Mouse (Mus musculus): Measurements from ENCODE around the gene Ncstn.

The Ncstn gene

DNA sequence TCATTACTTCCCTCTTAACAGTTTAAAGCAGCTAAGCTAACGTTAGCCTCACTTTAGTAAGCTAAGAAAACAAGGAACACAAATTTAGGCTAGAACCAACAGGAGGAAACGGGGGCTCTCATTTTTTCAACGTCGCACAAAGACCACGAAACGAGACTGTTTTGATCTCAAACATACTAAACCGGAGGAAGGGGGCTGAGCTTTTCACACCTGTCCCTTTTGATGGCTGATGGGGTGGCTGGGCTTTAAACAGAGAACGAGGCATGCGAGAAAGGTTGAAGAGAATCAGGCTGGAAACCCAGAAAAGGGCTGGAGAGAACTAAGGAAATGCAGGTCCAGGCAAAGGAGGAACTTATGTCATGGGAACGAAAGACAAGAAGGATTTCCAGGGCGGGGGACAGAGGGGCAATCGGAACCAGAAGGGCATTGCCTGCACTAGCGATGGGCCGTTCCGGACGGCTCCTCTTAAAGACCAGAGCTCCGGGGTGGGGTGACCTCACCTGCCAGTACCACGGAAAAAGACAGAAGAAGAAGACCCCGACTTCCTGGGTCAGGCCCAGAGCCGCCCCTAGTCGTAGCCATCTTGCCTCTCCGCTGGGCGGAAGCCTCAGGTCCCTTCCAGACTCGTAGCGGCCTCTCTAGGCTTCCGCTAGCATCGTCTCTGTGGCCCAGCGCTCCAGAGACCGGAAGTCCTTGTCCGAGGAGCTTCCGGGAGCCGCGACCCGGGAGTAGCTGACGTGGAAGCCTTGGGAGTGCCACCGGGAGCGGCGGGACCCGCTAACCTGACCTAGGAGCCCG, at the start of gene Ncstn, which contains the start of gene Copa:
TSS of gene Ncstn (minus strand) at position 695 of the 798 bp plus-strand sequence.
TSS of gene Copa (plus strand) at position 429 of the 798 bp plus-strand sequence.
- peak; percentile 96 for DNase-seq (ENCODE audit: low spot score)

DNA sequence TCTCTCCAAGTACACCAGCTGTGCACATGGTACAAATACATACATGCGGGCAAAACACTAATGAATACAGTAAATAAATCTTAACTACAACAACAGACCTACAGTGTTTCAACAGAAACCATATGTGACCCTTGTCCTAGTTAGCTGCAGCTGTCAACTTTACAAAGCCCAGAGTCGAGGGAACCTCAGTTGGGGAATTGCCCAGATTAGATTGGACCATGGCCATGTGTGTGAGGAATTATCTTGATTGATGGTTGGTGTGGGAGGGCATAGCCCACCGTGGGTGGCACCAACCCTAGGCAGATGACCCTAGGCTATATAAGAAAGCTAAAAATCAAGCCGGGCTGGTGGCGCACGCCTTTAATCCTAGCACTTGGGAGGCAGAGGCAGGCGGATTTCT, 49.7 kb upstream of the Ncstn start:
- no peak for DNase-seq (ENCODE audit: low spot score)

GRCm38 (mm10) chr1:172129780-172130179, 47.2 kb upstream of the Ncstn start:
- DNase-seq (ENCODE audit: low spot score) = no peak

GRCm38 (mm10) chr1:172129108-172129507, 46.5 kb upstream of the Ncstn start:
- no peak for DNase-seq (ENCODE audit: low spot score)

DNA sequence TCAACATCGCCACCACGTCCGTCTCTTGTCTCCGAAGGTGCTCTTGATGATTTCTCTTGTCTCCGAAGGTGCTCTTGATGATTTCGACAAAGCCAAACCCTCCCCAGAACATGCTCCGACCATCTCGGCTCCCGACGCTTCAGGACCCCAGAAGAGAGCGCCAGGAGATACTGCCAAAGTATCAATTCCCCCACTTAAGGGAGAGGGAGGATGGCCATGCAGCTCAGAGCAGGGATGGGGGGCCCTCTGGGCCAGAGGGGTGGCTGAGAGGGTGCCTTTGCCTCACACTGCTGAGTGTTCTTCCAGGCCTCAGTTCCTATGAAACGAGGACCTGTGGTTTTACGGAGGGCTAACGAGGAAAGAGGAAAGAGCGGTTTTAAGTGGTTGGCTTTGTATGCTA, 46.0 kb upstream of the Ncstn start:
- no peak for DNase-seq (ENCODE audit: low spot score)

DNA sequence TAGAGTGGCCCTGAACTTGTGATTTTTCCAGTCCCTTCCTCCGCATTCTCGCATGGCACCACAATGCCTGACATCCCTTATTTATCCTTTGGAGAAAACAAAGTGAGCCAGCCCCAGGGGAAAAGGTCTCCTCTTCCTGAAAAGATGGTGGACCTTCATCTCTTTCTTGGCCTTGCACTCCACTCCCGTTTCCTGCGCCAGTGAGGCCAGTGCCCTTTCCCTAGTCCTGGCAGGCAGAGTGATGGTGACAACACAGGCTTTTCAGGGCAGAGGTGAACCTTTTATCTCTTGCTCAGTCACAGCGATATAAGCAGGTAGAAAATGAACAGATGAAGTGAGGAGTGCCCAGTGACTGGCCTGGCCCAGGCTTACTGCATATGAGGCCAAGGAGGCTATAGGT, 44.9 kb upstream of the Ncstn start:
- DNase-seq (ENCODE audit: low spot score) = no peak

- peak; percentile 77 for DNase-seq (ENCODE audit: low spot score)
Measured at GRCm38 (mm10) chr1:172126376-172127347, 44.1 kb upstream of the Ncstn start, which contains the start of gene Pex19. TSS of gene Pex19 (plus strand) at chr1:172126755.

DNA sequence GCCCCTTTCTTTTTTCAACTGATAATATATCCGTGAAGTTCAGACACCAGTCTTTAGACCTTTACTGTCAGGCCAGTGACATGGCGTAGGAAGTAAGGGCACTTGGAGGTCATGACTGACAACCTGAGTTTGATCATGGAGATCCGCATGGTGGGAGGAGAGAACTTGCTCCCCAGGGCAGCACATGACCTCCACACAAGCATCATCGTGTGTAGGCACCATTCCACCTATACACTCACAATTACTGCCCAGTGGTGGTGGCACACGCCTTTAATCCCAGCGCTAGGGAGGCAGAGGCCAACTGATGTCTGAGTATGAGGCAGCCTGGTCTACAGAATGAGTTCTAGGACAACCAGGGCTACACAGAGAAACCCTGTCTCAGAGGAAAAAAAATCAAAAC, 42.0 kb upstream of the Ncstn start:
- DNase-seq (ENCODE audit: low spot score) = no peak

DNA sequence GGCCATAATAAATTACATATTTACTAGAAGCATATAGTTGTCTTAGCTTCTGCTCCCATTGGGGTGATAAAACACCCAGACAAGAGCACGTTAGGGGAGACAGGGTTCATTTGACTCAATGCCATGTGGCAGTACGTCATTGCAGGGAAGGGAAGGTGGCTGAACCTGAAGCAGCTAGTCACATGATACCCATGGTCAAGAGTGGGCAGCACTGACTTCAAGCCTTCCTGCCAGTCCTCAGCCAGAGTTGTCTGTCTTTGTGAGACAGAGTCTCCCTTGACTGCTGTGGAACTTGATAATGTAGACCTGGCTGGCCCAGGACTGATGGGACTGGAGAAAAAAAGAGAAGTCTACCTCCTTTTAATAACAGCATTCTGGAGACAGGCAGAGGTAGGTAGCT, 40.1 kb upstream of the Ncstn start:
- DNase-seq (ENCODE audit: low spot score) = no peak

DNA sequence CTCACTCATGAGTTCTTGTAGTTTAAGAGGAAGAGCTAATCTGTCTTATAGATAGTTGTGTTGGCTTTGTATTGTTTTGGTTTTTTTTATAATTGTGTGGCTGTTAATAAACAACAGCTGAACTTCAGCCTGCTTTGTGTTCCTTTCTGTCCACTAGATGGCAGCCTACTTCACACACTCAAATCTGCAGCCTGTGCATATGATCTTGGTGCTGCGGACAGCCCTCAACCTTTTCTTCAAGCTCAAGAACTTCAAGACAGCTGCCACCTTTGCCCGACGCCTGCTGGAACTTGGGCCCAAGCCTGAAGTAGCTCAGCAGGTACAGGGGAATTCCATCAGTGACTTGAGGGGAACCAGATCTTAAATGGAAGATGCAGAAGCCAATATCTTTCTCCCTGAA, 37.1 kb upstream of the Ncstn start:
- DNase-seq (ENCODE audit: low spot score) = peak; percentile 62

- no peak for DNase-seq (ENCODE audit: low spot score)
Measured at GRCm38 (mm10) chr1:172119100-172119499, 36.5 kb upstream of the Ncstn start.

- DNase-seq (ENCODE audit: low spot score) = no peak
Measured at GRCm38 (mm10) chr1:172116948-172117347, 34.4 kb upstream of the Ncstn start.

DNA sequence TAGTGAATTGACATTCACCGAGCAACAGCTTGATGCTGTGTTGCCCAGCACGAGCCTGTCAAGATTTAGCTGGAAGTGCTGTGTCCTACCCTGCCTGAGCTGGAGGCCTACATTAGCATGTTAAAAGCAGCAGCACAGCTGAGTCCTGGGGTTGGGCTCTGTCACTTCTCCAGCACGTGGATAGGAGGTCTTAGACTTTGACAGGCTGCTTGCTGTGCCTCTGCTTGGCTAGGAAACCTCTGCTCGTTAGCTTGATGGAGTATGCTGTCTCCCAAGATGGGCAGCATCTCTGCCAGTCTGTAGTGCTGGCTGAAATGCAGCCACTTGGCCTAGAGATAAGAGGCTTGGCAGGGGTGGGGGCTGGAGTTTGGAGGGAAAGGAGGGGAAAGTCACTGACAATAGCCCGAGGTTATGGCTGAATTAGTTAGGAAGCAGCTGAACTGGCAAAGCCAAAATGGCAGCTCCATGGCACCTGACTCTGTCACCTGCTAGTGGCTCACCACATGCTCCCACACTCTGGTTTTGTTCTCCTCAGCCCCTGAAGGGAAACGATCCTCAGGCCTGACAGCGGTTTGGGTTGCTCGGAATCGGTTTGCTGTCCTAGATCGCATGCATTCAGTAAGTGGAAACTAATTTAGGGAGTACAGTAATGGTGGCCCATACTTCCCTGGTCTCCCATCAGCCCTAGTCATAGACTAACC, 25.3 kb upstream of the Ncstn start:
- DNase-seq (ENCODE audit: low spot score) = no peak

DNA sequence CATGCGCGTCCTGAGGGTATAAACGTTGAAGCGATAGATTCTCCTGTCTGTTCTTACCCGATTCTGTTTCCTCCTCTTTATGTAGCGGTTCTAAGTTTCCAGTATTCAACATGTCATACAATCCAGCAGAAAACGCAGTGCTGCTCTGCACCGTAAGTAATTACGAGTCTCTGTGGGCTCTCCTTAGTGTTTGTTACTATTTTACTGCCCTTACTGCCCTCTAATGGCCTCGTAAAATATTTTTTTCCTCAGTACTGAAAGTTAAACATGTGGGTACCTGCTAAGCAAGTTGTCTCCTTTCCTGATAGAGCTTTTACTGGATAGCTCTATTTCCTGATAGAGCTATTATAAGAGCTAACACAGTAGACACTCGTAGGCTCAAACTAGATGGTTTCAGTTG, 22.5 kb upstream of the Ncstn start:
- no peak for DNase-seq (ENCODE audit: low spot score)

- peak; percentile 27 for DNase-seq (ENCODE audit: low spot score)
Measured at GRCm38 (mm10) chr1:172103619-172104018, 21.0 kb upstream of the Ncstn start.

DNA sequence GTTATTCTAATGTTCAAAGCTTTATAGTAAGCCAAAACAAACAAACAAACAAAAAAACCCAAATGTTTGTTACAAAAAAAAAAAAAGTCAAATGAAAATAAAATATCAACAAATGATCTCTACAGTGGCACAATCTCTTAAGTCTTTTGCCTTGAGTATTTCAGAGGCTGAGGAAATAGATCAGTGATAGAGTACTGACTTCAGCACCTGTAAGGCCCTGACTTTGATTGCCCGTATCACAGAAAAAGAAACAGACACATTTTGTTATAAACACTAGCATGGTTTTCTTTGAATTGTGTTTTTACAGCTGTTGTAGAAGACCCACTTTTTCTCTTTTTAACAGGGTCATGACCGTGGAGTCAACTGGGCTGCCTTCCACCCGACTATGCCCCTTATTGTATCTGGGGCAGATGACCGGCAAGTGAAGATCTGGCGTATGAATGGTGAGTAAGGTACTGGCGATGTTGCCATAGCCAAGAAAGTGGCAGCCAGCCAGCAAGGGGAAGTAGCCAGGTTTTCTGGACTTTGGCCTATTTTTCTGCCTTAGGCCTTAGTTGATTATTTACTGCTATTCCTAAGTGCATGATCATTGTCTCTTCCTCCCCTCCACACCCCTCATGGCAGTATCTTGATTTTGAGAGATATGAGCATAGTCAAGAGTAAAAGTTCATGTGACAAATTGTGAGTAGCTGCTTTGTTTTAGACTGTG, 16.9 kb upstream of the Ncstn start:
- no peak for DNase-seq (ENCODE audit: low spot score)

DNA sequence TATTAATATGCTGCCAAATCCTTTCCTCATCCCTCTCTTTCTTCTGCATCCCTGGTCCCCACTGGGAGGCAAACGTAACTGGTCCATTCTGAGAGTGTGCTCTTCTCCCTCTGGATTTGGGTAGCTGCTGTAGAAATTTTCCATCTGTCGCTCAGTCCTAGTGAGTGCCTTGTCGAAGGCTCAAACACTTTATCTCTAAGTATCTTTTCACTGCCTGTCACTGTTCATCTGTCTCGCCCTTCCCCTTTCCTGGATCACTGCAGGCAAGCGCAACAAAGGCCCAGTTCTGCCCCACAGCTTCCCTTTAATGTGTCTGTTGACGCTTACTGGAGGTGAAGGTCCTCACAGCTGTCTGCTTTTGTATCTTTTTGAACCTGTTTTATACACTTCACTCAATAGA, 12.6 kb upstream of the Ncstn start:
- DNase-seq (ENCODE audit: low spot score) = peak; percentile 7

DNA sequence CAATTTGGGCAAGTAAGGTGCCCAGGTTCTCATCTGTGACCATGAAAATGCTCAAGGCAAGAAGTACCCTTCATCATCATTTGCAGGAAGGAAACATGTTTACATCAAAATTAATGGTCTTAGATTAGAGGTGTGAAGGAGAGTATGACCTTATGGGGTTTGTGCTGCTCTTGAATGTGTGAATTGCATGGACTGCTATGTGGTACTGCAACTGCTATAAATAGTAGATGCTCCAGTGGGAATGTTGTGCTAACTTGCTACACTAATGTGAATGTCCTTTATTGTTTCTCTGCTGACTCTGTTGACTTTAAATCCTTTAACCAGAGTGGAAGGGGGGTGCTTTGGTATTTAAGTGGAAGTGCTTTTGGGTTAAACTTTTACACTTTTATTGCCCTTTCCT, 11.7 kb upstream of the Ncstn start:
- DNase-seq (ENCODE audit: low spot score) = no peak

GRCm38 (mm10) chr1:172093522-172093921, 10.9 kb upstream of the Ncstn start:
- DNase-seq (ENCODE audit: low spot score) = no peak

DNA sequence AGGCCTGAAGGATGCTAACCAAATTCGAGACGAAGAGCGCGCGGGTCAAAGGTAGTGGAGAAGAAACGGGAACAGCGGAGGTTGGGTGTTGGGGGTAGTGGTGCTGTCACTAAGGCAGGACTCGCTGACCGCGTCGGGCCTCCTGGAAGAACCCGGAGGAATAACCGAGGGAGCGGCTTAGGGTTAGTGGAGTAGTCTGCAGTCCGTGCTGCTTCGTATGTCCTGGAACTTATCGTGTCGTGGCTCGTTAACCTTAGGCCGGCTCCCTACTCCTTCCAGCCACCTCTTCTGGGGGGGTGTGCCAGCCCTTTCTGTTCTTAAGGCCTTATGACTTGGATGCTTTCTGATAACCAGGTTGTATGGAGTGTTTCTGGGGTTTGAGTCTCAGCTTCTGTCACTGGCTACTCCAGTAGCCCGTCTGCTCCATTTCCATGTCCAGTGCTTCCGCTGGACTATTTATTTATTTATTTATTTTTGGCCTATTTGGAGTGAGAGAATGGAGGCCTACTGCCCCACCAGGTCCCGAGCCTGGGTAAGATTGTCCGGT, 377 bp upstream of the Ncstn start:
- no peak for DNase-seq (ENCODE audit: low spot score)

DNA sequence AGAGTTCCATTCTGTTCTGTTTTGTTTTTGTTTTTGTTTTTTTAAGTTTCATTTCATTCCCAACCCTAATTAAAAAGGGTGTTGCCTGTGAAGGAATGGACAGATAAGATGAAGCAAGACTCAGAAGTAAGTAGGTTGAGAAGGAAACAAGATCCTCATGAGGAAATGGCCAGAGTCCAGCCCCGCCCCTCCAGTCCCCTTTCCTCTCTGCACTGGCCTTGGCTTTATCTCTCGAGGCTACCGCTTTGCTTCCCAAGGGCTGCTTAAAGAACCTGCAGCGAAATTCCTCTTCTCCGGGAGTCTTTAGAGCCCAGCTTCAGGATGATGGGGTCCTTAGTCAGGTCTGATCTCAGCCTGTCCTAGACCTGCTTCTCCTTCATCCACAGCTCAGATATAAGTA, 4.6 kb downstream of the Ncstn start:
- no peak for DNase-seq (ENCODE audit: low spot score)

Data from lung, postnatal 25 days (tissue).